Mouse (Mus musculus) frontal cortex, adult (tissue): Measurements from ENCODE around the gene Ube2q2.
"Not testable (repeated sequence)": the region's sequence is repeated elsewhere in the genome, so short reads cannot be mapped to it uniquely, and the experiment has no call there.

Experiments used
- ATAC-seq: cut with Nextera tagmentation; 2 replicates; pipeline ENCODE4 v1.9.2; 2017; ENCODE audit warnings: mild to moderate bottlenecking, moderate library complexity, mixed read lengths; ENCODE audit not compliant: low TSS enrichment

Gene Ube2q2

DNA sequence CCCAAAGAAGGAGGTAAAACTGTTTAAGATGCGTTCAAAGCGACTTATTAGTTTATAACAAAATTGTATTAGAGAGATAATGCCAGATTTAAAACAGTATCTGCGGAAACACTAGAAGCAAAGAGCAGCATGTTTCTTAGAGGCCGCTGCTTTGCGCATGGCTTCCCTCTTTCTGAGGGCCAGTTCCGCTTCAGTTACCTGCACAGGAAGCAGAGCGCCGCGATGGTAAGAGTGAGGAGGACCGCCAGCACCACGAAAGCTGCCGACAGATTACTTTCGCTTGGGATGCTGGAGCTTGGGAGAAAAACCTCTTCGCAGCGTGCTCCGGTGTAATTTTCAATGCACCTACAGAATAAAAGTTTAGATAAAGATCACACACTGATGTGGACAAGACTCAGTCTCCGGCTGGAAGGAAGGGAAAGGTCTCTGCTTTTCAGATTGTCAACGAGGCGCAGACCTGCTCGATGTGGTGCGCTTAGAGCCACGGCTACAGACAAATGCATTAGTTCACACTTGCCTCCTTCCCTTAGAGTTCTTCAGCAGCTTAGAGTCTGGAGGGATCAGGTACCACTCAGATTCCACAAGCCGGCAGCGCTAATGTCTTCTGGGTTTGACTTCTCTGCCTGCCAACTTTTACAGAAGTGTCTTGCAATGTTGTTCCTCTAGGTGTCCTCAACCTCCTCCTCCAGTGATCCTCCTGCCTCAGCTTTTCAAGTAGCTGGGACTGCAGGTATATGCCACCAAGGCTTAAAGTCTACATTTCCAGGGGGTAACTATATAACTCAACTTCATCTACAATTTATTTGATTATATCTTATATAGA is 93.4 kb downstream of the Ube2q2 start:
- peak; percentile 41; the same call in 1 of the 2 replicates for ATAC-seq

DNA sequence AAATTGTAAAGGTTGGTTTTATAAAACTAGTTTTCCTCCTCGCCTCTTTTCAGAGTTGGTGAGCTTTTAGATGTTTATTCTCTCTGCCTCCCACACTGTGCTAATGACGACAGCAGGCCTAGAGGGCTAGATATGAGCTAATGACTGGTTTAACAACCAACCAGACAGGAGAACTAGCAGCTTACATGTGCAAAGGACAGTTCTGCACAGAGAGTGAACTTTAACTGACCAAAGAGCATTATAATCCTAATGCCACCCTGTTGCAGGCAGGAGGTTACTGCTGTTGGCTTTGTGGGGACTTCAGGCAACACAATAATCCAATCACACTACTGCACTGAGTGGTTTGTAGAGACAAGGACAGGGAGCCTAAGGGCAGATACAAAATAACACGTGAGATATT is 94.6 kb downstream of the Ube2q2 start:
- ATAC-seq, result no peak

DNA sequence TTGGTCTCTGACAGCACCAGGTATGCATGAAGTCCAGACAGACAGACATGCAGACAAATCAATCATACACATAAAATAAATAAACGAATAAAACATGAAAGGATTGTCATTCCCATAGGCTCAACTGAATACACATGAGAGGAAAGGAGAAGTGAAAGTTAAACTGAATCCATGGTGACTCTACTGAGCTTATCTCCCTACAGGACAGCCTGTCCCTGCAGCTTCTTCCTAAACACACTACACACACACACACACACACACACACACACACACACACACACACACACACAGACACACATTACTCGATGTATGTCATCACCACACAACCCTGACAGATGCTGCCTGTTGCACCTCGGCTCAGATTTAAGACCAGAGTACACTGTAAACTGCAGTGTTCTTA is 95.4 kb downstream of the Ube2q2 start:
- ATAC-seq, result no peak

DNA sequence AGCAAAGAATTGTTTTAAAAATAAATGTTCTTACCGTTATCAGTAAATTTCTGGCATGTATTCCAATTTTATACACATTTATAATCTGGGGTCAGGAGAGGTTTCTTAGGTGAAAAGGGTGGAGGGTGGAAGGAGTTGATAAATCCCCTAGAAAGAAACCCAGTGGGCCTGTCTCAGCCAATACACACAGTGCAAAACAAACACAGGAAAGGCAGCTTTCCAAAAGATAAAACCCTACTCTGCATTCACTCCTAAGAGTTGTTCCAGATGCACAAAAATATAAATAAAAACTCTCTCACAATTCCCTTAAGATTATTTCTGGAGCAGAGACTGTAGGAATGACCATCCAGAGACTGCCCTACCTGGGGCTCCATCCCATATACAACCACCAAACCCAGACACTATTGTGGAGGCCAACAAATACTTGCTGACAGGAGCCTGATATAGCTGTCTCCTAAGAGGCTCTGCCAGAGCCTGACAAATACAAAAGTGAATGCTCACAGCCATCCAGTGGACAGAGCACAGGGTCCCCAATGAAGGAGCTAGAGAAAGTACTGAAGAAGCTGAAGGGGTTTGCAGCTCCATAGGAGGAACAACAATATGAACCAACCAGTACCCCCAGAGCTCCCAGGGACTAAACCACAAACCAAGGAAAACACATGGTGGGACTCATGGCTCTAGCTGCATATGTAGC is 96.5 kb downstream of the Ube2q2 start:
- not testable (repeated sequence) for ATAC-seq

DNA sequence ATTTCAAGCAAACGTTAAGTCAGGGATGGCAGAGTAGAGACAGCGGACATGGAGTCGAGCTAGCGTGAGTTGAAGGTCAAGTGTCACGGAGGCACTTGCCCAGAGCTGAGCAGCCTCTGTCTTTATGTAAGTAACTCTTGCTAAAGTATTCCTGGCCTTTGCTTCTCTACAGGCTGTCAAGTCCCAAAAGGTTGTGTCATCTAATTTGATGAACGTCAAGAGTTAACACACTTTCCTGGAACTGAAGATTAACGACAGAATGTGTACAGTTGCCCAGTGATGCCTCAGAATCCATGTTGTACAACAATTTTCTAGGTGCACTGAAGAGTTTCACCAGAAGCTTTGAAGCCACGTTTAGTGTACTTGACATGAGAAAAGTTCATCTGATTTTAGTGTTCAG is 97.8 kb downstream of the Ube2q2 start:
- no peak for ATAC-seq

DNA sequence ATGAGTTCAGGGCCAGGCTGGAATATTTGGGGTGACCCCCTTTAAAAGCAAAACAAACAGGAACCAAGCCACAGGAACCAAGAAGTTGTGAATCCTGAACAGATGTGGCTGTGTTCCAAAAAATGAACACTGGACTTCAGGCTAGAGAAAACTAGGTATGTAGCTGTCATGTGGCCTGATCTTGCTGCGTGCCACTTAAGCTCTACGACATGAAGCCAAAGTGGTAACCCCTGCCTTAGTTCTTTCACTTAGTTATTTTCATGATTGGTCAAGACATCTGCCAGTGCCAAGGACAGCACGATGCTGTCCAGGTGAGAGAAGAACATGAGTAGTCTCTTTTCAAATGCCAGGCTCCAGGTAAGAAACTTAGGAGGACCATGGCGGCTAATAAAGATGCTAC is 98.3 kb downstream of the Ube2q2 start:
- ATAC-seq, result no peak

DNA sequence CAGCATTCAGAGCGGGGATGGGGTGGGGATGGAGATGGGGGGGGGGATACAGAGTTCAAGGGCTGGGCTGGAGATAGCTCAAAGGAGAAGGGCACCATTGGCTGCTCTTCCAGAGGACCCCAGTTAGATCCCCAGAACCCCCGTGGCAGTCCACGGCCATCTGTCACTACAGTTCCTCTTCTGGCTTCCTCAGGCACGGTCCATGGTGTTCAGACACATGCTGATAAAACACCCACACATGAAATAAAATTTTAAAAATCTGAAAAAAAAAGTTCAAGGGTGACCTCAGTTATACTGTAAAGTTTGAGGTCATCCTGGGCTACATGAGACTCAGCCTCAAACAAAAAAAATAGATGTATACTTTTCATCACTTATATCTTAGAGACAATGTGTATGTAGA is 99.8 kb downstream of the Ube2q2 start:
- ATAC-seq, result no peak

DNA sequence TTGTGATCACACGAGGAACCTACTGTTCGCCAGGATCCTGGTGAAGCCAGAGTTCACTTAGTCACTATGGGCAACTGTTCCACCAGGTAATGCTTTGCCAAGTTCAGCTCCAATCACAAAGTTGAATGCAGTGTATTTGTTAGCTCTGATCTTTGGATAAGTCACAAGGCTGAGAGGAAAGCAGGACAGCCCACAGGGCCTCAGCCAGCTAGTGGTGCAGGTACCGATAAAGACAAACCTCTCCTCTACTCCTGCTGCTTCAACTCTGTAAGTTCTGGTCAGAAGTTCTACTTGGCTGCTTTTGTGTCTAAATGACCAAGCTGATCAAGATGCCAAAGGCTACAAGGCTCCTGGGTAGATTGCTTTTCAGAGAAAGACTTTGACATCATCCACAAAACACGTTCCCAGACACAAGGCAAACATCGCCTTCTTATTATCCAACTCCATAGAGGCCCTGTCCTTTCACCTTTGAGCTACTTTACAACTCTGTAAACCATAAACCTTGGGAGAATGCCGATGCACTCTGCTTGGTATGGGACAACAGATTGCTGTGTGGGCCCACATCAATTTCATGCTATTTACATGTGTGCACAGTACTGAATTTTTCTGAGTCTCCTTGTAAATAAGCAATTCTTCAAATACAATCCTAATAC is 102.1 kb downstream of the Ube2q2 start:
- ATAC-seq, result no peak

DNA sequence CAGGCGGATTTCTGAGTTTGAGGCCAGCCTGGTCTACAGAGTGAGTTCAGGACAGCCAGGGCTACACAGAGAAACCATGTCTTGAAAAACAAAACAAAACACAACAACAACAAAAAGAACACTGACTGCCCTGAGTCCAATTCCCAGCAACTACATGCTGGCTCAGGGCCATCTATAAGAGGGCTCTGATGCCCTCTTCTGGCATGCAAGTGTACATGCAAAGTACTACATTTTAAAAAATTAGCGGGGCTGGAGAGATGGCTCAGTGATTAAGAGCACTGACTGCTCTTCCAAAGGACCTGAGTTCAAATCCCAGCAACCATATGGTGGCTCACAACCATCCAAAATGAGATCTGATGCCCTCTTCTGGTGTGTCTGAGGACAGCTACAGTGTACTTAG is 103.4 kb downstream of the Ube2q2 start:
- not testable (repeated sequence) for ATAC-seq

DNA sequence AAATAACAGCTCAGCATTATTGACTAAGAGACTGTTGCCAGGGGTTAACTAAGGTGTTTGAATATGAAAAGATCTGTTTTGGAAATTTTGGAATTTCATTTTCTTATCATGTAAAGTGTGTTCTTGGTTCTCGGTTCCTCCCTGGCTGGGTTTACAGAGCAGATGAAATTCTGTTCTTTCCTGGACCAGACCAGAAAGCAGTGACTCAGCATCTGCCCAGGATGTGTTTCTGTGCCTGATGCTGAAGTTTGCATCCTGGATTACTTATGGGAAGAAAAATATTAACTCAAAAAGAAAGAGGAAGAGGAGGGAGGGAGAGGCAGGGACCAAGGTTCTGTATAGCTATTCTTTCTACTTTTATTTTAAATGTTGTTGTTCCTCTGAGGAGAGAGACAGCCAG is 105.2 kb downstream of the Ube2q2 start:
- ATAC-seq, result no peak

DNA sequence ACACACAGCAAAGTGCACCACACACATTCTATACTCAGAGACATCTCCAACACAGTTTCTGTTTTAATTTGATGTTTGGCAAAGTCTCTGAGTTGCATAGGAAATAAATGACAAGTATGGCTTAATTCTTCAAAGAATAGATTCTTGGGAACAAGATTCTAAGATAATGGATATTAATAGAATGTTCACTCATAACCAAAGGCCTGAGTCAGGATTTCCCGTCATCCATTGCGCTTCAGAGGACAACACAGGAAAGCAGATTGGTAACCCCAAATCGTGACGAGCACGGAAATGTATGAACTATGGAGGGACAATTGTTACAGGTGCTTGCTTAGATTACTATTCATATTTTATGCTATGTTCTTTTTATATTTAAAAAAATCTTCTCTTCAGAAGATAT is 106.4 kb downstream of the Ube2q2 start:
- no peak for ATAC-seq

DNA sequence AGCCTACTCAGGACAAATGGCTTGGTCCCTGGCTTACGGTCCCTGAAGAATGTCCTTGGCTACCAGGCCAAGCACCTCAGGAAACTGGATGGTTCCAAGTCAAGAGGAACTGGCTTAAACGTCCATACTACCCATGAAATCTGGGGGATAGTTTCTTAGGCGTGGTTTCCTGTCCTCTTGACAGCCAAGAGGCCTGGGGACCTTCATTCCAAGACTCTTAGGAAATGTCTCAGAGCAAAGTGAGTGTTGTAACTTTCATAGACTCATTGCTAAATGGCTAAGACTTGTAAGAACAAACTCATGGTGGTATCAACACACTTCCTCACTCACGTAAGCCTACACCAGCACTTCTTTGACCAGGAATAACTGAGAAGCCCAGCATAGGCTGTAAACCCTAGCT is 107.0 kb downstream of the Ube2q2 start:
- ATAC-seq, result no peak

DNA sequence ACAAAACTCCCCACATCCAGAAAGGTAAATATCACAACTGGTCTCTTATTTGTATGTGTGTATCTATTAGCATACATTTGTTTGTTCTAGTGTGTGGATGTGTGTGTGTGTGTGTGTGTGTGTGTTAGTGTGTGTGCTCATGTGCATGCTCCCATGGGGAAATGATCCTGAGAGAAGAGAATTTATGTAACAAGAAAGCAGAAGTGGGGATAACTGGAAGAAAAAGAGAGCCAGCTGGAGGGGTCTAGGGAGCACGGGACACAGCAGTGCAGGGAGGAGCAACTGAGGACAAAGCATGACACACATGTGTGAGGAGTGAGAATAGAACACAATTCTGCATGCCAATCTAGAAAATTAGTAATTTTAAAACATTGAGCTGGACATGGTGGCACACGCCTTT is 108.5 kb downstream of the Ube2q2 start:
- ATAC-seq, result no peak
